Mouse (Mus musculus) ES-Bruce4 (cell line): Measurements from ENCODE around the gene Gm2696.
"Not testable (repeated sequence)": the region's sequence is repeated elsewhere in the genome, so short reads cannot be mapped to it uniquely, and the experiment has no call there.

Experiments used
- CTCF ChIP-seq: IDR thresholded peaks from one replicate; pipeline ENCODE4 v1.8.1; 2011; ENCODE audit warnings: low read depth, low read length
- EP300 ChIP-seq: IDR thresholded peaks from 2 replicates; pipeline ENCODE4 v1.6.1; 2011; ENCODE audit warnings: low read depth, low read length; ENCODE audit not compliant: insufficient read depth
- POLR2A ChIP-seq: IDR thresholded peaks from one replicate; pipeline ENCODE4 v1.8.1; 2011; ENCODE audit warnings: low read length; ENCODE audit not compliant: insufficient read depth

DNA sequence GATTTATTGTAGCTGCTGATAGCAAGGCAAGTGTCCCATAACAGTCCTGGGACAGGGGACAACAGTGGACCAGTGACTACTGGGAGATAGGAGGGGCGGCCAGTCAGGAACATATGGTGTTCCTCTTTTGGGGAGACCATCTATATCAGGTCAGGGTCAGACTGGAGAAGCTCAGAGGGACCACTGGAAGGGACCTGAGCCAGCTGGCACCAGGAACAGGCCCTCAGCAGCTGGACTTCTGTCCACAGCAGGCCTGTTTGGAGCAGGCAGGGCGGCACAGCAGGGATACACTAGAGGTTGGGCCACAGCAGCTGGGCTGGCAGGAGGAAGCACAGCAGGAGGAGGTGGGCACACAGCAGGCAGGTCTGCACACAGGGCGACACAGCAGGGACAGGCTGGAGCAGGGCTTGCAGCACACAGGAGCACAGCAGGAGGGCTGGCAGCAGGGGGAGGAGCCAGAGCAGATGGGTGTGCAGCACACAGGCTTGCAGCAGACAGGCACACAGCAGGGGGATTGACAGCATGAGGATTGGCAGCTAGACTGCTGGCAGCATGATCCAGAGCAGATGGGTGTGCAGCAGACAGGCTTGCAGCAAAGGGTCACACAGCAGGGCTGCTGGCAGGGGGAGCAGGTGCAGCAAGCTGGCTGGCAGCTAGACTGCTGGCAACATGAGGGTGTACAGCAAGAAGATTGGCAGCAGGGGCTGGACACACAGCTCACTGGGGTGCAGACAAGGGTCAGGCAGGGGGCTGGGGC is 16.1 kb upstream of the Gm2696 start:
- TF ChIP-seq CTCF, POLR2A, EP300: not testable (repeated sequence)
